Mouse (Mus musculus): ENCODE data around the gene Glrx5. TPM values are rescaled to one million over a fixed set of nuclear protein-coding genes. Genes with fewer than 3 reads are reported as not detected.

The Glrx5 gene
- polyA plus RNA-seq, 2 experiments, result 70.0 to 175 TPM

- no peak overlapping the region for H3K27ac ChIP-seq (replicated peaks; ENCODE audit: low read depth, low read length)
- H3K4me3 ChIP-seq (replicated peaks; ENCODE audit: low read length), result no peak overlapping the region
- 76% methylated on average over 2 of the region's 2 CpGs for WGBS
- H3K9me3 ChIP-seq (ENCODE audit: control insufficient read depth, low read length), result no peaks in the 10 kb centered on the region
- H3K4me2 ChIP-seq (replicated peaks; ENCODE audit: low read depth, low read length, severe bottlenecking), result no peak overlapping the region
- DNase-seq (ENCODE audit: low spot score) (no peak), ATAC-seq (ENCODE audit: low FRiP score, low read depth) (no peak)
- H3K27me3 ChIP-seq (ENCODE audit: control insufficient read depth, insufficient read depth, low read length), result no peaks in the 10 kb centered on the region
- H3K4me1 ChIP-seq (ENCODE audit: control insufficient read depth, insufficient read depth, low read length), result no peaks in the 10 kb centered on the region
- H3K36me3 ChIP-seq (ENCODE audit: control insufficient read depth, insufficient read depth, low read length), result no peaks in the 10 kb centered on the region
- H3K9ac ChIP-seq (ENCODE audit: low read depth, low read length, severe bottlenecking), result no peak overlapping the region
- TF ChIP-seq POLR2A (IDR thresholded peaks at IDR 0.05; ENCODE audit: borderline replicate concordance, extremely low read depth, insufficient read depth, insufficient read length), result no peak
These were observed 27.5 kb downstream of the Glrx5 start for GRCm38 (mm10) chr12:105060006-105060405.

- H3K4me2 ChIP-seq (replicated peaks; ENCODE audit: low read depth, low read length, severe bottlenecking), result no peak overlapping the region
- no peak for DNase-seq (ENCODE audit: low spot score)
- 42% methylated on average over 28 of the region's 28 CpGs for WGBS
These were observed 31.0 kb downstream of the Glrx5 start for GRCm38 (mm10) chr12:105063201-105064134.

GRCm38 (mm10) chr12:105064168-105064567, 31.7 kb downstream of the Glrx5 start:
- Histone ChIP-seq H3K9me3 (ENCODE audit: control insufficient read depth, low read length) (no peaks in the 10 kb centered on the region), H3K27ac (replicated peaks; ENCODE audit: low read depth, low read length) (no peak overlapping the region), H3K4me2 (replicated peaks; ENCODE audit: low read depth, low read length, severe bottlenecking) (no peak overlapping the region), H3K36me3 (ENCODE audit: control insufficient read depth, insufficient read depth, low read length) (no peaks in the 10 kb centered on the region), H3K9ac (ENCODE audit: low read depth, low read length, severe bottlenecking) (no peak overlapping the region; the same call in 1 of the 2 replicates), H3K4me3 (replicated peaks; ENCODE audit: low read length) (no peak overlapping the region), H3K4me1 (ENCODE audit: control insufficient read depth, insufficient read depth, low read length) (no peaks in the 10 kb centered on the region), H3K27me3 (ENCODE audit: control insufficient read depth, insufficient read depth, low read length) (no peaks in the 10 kb centered on the region)
- ATAC-seq (ENCODE audit: low FRiP score, low read depth), result no peak
- 83% methylated on average over 4 of the region's 4 CpGs for WGBS
- TF ChIP-seq POLR2A (IDR thresholded peaks at IDR 0.05; ENCODE audit: borderline replicate concordance, extremely low read depth, insufficient read depth, insufficient read length), result no peak
- DNase-seq (ENCODE audit: low spot score), result no peak

More at GRCm38 (mm10) chr12:105063201-105064134, 31.0 kb downstream of the Glrx5 start:
- Histone ChIP-seq H3K36me3 (ENCODE audit: control insufficient read depth, insufficient read depth, low read length) (no peaks in the 10 kb centered on the region), H3K4me1 (ENCODE audit: control insufficient read depth, insufficient read depth, low read length) (no peaks in the 10 kb centered on the region), H3K4me3 (replicated peaks; ENCODE audit: low read length) (no peak overlapping the region), H3K27me3 (ENCODE audit: control insufficient read depth, insufficient read depth, low read length) (no peaks in the 10 kb centered on the region), H3K27ac (replicated peaks; ENCODE audit: low read depth, low read length) (no peak overlapping the region), H3K9me3 (ENCODE audit: control insufficient read depth, low read length) (no peaks in the 10 kb centered on the region), H3K9ac (ENCODE audit: low read depth, low read length, severe bottlenecking) (no peak overlapping the region; the same call in 1 of the 2 replicates)
- no peak for TF ChIP-seq POLR2A (IDR thresholded peaks at IDR 0.05; ENCODE audit: borderline replicate concordance, extremely low read depth, insufficient read depth, insufficient read length)
- ATAC-seq (ENCODE audit: low FRiP score, low read depth), result no peak

GRCm38 (mm10) chr12:105065119-105065518, 32.6 kb downstream of the Glrx5 start:
- TF ChIP-seq POLR2A (IDR thresholded peaks at IDR 0.05; ENCODE audit: borderline replicate concordance, extremely low read depth, insufficient read depth, insufficient read length), result no peak
- Histone ChIP-seq H3K4me3 (replicated peaks; ENCODE audit: low read length) (no peak overlapping the region), H3K4me1 (ENCODE audit: control insufficient read depth, insufficient read depth, low read length) (no peaks in the 10 kb centered on the region), H3K36me3 (ENCODE audit: control insufficient read depth, insufficient read depth, low read length) (no peaks in the 10 kb centered on the region), H3K27me3 (ENCODE audit: control insufficient read depth, insufficient read depth, low read length) (no peaks in the 10 kb centered on the region), H3K9me3 (ENCODE audit: control insufficient read depth, low read length) (no peaks in the 10 kb centered on the region), H3K4me2 (replicated peaks; ENCODE audit: low read depth, low read length, severe bottlenecking) (no peak overlapping the region), H3K9ac (ENCODE audit: low read depth, low read length, severe bottlenecking) (no peak overlapping the region), H3K27ac (replicated peaks; ENCODE audit: low read depth, low read length) (no peak overlapping the region)
- DNase-seq (ENCODE audit: low spot score), result no peak
- ATAC-seq (ENCODE audit: low FRiP score, low read depth), result no peak
- WGBS, result 80% methylated on average over 7 of the region's 7 CpGs

GRCm38 (mm10) chr12:105066523-105066922, 34.0 kb downstream of the Glrx5 start:
- Histone ChIP-seq H3K4me1 (ENCODE audit: control insufficient read depth, insufficient read depth, low read length) (no peaks in the 10 kb centered on the region), H3K36me3 (ENCODE audit: control insufficient read depth, insufficient read depth, low read length) (no peaks in the 10 kb centered on the region), H3K4me2 (replicated peaks; ENCODE audit: low read depth, low read length, severe bottlenecking) (no peak overlapping the region), H3K27ac (replicated peaks; ENCODE audit: low read depth, low read length) (no peak overlapping the region), H3K4me3 (replicated peaks; ENCODE audit: low read length) (no peak overlapping the region), H3K27me3 (ENCODE audit: control insufficient read depth, insufficient read depth, low read length) (no peaks in the 10 kb centered on the region), H3K9ac (ENCODE audit: low read depth, low read length, severe bottlenecking) (no peak overlapping the region), H3K9me3 (ENCODE audit: control insufficient read depth, low read length) (no peaks in the 10 kb centered on the region)
- DNase-seq (ENCODE audit: low spot score) (no peak), ATAC-seq (ENCODE audit: low FRiP score, low read depth) (no peak)
- no peak for TF ChIP-seq POLR2A (IDR thresholded peaks at IDR 0.05; ENCODE audit: borderline replicate concordance, extremely low read depth, insufficient read depth, insufficient read length)
- 65% methylated on average over 10 of the region's 10 CpGs for WGBS
